Mouse (Mus musculus) ovary, postnatal 10 days (tissue): ENCODE data around the gene Gli1.

Experiments
- DNase-seq: peaks from one replicate; pipeline ENCODE4 v3.0.0; 2022; ENCODE audit warnings: low spot score

Gli1 gene

DNA sequence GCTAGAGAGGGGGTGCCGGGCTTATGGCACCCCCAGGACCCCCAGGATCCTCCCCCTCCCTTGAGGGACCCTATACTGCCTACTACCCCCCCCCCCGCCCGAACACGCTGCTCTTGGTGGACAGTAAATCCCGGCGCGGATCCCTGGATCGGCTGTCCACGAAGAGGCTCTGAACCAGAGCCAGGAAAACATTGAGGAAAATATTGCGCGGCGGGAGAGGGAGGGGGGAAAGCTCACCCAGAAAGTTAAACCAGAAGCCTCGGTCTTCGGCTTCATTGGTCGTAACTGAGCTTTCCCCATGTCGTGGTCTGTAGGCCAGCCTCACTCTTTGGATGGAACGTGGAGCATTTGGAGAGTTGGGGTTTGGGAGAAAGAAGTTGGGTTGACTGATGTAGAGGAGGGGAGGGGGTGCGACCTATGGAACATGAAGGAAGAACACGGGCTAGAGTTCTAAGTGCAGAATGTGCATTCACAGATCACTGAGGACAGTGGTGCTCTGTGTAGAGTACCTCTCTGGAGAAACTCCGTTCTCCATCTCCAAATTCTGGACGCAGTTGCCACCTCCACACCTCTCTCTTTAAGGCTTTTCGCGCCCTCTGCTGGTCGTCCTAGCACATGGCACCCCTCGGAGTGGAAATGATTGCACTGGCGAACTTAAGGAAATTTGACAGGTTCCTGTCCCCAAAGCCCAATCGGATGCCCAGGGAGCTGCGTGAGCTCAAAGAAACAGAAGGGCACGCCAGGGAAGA, at the start of gene Gli1:
Gli1 (minus strand) TSS at position 84 of the 749 bp plus-strand sequence.
- DNase-seq = peak; percentile 75

DNA sequence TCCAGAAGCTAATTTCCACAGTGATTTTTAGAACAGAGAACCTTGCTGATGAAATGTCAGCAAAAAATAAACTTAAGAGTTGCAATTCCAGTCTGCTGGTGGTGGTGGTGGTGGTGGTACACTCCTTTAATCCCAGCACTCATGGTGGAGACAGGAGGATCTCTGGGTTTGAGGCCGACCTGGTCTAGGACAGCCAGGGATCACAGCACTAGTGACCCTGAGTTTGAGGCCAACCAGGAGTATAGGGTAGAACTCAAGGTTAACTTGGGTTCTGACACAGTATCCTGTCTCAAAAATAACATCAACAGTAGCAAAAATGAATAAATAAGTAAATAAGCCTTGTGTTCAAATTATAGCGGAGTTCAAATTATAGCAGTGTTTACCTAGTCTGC, 40.0 kb upstream of the Gli1 start:
- no peak for DNase-seq

DNA sequence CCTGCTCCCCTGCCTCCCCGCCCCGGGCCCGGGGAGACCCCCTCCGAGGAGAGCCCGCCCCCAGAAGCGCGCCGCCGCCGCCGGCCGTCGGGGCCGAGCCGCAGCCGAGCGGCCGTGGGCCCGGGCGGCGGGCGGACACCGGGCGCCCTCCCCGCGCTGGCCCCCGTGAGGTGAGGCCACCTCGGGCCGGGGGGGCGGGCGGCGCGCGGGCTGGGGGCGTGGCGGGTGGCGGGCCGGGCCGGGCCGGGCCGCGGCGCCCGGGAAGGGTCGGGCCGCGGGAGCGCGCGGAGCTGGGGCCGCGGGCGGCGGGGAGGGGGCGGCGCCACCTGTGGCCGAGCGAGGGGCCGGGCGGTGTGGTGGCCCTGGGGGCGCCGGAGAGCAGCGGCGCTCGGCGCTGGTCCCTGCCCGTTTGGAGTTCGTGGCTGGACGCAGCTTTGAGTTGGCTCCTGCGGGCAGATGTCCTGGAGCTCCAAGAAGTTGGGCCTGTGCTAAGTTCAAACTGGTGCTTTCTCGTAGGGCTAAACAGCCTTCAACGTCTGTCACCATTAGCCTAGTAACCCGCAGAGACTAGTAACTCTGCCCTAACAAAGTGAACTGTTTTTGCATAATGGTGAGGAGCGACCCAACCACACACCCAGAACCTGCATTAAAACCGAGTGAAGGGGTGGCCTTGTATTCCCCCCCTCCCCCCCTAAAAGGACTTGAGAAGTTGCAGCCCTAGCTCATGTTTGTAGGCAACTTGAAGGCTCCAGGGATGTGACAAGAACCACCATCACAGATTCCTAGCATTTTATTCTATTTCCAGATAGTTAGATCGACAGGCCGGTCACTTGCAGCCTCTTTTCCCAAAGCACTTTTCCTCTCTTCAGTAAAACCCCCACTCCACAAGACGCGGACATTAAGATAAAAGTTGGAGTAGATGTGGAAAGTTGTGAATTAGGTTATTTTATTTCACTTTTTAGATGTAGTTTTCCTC, 39.3 kb upstream of the Gli1 start:
- DNase-seq = peak; percentile 42

DNA sequence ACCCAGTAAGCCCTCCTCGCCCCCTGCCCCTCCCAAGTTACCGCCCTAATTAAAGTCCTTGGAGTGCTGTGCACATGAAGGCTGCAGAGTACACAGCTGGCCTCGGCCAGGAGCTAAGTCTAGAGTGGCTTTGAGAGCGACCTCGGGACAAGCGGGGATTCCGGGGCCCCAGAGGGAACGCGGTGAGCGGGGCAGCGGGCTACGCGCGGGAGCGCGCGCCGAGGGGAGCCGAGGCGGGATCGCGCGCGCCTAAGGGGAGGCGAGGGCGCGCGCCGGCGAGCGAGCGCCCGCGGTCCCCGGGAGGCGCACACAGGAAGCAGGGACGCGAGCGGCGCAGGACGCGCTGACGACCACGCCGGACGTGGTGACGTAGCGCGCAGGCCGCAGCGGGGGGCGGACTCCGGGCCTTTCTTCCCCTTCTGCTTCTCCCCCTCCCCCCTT, 38.5 kb upstream of the Gli1 start, which contains the start of gene R3hdm2:
R3hdm2 (plus strand) TSS at position 77 of the 441 bp plus-strand sequence.
- peak; percentile 65 for DNase-seq

DNA sequence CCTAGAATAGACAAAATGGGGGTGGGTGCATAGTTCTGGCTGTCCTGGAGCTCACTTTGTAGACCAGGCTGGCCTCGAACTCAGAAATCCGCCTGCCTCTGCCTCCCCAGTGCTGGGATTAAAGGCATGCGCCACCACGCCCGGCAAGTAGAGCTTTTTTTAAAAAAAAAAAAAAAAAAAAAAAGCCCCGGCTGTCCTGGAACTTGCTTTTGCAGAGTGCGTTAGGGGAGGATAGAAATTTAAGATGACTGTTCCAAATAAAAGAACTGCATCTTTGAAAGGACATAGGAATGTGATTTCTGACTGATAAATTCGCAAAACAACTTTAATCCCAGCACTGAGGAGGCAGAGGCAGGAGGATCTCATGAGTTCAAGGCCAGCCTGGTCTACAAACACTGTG, 37.9 kb upstream of the Gli1 start:
- DNase-seq = no peak

DNA sequence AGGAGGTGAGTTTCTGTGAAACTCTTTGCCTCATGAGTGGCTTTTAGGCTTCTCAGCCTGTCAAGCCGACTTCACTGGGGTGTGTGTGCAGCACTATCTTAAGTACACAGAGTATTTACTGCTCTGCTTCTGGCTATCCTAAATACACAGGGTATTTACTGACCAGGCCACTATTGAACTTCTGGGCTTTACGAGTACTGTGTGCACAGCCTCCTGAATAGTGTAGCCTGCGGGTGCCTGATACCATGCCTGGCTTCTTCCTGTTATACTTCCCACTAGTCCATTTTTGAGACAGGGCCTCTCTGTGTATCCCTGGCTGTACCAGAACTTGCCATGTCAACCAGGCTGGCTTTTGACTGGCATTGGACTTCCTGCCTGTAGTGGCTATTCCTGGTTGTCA, 35.9 kb upstream of the Gli1 start:
- no peak for DNase-seq

DNA sequence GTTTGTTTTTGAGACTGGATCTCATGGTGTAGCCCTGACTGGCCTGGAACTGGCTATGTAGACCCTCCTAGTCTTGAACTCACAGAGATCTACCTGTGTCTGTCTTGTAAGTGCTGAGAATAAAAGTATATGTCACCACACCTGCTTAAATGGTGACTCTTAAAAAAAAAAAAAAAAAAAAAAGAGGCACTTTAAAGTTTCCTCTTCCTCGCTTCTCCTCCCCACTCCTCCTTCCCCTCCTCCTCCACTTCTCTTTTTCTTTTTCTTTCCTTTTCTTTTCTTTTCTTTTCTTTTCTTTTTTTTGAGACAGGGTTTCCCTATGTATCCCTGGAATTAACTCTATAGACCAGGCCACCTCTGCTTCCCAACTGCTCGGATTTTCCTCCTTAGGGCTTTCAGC, 29.2 kb upstream of the Gli1 start:
- no peak for DNase-seq

DNA sequence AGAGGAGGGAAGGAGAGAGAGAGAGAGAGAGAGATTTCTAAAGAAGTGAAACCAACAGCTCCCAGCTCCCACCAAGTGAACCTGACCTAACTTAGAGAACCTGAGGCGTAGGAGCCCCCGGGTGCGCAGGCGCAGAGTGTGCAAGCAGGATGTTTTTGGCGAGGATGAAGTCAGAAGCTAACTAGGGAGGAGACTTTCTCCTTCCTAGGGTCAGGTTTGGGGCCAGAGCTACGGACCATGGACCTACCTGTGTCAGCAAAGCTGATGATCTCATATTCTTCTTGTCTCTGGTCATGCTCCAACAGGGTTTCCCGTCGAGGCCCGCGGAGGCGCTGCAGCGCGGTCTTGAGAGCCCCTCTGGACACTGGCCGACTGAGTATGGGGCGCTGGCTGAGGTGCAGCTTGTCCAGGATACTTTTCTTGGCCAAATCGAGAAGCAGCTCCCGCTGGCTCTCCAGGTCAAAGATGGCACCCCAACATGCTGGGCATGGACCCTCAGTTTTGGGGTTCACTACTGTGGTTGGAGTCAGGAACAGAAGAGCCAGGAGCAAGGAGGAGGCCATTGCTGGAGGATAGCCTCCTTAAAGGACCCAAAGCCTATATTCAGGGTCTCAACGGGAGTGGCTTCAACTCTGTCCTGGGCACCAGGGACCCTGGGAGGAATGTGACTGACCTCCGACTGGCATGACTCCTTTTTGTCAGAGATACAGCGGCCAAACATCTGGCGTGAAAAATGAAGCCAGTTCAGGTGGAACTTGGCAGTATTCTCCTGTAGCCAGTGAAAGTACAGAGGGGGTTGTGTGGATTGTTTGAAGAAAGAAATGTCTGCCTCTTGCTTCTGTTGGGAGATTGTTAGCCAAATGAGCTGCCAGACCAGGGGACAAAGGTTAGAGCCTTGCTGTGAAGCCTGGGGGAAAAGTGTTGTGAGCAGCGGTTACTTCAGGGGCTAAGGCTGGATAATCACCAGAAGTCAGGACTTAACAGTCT, 28.4 kb upstream of the Gli1 start, which contains the start of gene Inhbc:
Inhbc (minus strand) TSS at position 598 of the 987 bp plus-strand sequence.
- no peak for DNase-seq

DNA sequence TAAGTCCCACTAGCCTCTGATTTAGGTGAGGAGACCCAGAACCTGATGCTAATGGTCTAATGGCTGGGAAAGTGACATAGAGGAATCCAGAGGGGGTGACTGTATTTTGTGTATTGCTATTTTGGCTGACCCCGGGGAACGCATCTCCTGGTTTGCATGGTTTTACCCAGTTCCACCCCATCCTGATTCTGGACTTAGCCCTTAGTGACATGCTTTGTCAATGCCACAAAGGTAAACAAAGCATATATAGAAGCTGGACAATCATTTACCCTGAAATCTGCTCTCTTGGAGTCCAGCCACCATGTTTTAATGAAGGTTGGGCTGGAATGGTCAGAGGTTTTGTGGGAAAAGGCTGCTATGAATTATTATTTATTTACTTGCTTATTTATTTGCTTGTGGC, 26.5 kb upstream of the Gli1 start:
- no peak for DNase-seq

DNA sequence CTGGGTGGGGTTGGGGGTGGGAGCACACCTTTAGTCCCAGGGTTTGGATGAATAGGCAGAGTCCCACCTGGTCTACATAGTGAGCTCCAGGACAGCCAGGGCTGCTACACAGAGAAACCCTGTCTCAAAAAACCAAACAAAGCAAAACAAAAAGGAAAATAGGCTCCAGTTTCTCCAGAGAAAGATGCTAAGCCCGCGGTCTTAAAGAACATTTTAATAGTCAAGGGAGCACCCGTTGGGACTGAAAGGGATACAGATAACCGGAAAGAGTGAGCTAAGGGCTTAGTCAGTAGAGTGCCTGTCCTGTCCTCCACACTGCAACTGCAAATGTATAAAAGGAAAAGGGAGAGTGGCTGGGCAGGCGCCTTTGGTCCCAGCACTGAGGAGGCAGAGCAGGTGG, 25.3 kb upstream of the Gli1 start:
- no peak for DNase-seq

DNA sequence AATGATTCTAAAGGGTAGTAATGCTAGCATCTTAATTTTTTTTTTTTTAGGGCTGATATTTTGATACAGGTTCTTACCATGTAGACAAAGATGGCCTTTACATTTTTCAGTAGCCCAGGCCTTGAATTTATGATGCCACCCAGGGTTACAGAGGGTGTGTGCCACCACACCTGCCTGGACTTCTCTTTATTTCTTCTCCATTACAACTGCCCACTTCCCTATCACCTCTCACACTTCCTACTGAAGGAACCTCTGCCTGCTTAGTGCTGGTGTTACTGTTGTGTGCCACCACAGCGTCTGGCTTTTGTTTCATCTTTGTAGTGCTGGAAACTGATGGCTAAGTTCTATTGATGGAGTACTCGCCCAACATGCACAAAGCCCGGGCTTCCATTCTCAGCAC, 18.9 kb upstream of the Gli1 start:
- DNase-seq = no peak

DNA sequence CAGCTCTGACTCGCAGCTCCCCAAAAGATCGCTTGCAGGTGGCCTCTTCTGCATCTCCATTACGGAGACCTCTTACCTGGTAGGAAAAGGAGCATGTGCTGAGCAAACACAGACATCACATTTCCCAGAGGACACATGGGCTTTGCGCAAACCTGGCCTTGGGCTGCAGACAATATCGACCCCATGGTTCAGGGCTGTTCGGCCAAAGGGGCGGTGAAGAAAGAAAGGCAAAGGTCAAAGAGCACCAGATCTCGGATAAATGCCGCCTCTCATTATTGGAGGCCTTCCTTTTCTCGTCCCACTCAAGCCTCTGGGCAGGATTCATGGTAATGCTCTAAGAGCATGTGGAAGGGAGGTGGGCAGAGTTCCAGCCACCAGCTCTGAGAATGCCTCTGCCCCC, 13.6 kb upstream of the Gli1 start:
- no peak for DNase-seq

DNA sequence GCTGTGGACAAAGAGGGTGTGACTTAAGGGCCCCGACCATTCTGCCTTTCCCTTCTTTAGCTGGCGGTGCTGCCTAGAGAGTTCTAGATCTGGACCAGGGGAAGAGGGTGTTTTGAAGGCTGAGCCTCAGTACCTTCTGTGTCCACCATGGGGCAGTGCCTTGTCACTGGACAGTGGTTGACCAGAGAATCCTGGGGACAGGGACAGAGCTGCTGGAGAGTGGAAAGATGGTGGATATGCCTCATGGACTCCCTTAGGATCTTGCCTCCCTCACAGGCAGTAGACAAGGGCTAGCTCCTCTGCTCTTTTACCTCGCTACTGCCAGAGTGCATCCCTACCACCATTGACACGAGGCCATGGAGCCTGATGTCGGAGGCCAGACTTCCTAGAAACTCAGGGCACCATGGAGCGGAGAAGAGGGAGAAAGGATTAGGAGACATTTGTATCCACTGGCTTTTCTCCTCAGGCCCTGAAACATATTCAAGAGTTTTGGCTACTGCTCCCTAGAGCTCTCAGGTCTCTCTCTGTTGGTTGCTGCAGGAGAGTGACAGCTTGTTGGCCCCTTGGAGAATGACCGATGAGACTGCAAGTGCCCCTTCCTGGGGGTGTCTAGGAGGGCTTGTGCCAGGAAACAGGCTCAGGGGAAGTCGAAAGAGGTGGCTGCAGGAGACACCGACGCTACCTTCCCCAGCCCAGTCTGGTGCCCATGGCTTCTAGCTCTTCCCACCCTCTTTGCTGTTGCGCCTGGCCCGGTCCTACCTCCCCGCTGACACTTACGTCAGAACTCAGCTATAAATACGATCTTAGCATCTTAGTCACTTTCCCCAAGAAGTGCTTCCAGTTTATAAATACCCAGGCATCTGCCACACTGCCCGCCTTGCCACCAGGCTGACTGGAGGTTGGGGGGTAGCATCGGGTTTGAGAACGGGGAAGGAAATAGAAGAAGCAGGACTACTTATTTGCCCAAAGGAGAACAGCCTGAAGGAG, 12.4 kb upstream of the Gli1 start, which contains the start of gene Inhbe:
Inhbe (minus strand) TSS at position 503 of the 987 bp plus-strand sequence.
- no peak for DNase-seq

DNA sequence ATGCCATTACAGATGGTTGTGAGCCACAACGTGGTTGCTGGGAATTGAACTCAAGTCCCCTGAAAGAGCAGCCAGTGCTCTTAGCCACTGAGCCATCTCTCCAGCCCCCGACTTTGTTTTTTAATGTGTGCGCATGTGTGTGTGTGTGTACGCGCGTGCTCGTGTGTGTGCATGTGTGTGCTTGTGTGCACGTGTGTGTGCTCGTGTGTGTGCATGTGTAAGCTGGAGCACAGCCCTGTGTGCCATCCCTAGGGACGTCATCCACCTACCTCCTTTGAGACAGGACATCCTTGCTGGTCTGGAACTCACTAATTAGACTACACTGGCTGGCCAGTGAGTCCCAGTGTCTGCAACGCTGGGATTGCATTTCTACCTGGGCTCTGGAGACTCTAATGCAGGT, 11.0 kb upstream of the Gli1 start:
- no peak for DNase-seq

DNA sequence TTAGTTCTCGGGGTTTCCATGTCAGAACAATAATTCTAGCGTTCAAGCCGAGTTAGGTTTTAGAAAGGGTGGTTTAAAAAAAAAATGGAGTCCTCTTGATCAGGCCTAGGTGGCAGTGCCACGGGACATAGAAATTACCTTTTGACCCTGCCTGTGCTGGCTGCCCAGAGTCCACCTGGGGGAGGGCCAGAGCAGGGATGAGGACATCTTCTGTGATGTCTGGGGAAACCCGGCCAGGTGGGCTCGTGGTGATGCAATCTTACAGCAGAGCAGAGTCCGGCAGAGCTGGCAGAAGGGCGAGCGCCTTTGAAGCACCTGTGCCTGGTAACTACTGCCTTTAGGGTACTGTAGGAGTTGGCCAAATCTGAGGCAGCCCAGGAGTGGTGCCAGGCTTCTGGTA, 10.4 kb upstream of the Gli1 start:
- no peak for DNase-seq

DNA sequence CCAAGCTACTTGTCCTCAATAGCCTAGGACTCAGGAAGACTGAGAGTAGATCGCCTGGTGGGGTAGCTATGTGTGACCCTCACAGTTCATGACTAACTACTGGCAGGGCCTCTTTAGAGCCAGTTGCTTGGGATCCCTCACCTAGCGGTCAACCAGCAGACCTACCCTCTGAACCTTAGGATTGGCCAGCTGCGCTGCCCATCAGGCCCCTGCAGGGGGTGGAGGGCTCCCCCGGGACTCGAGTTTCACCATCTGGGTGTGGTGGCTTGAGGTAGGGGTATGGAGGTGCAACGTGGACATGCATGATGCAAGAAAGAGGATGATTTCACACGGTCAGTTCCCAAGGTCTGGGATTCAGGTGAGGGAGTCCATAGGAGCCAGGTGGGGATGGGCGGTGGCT, 9.9 kb upstream of the Gli1 start:
- DNase-seq = no peak

DNA sequence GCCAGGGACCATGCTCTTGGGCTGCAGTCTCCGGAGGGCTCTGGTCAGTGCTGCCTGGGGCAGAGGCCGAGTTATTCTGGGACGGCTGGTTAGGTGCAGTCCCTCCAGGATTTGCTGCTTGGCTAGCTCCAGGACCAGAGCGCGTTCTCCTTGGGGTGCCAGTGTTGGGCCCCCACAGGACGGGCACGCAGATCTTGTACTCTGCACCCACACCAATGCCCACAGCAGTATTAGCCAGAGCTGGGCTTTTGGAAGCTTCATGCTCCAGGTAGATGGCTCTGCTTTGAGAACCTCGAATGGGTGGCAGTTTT, 9.5 kb upstream of the Gli1 start:
- no peak for DNase-seq

DNA sequence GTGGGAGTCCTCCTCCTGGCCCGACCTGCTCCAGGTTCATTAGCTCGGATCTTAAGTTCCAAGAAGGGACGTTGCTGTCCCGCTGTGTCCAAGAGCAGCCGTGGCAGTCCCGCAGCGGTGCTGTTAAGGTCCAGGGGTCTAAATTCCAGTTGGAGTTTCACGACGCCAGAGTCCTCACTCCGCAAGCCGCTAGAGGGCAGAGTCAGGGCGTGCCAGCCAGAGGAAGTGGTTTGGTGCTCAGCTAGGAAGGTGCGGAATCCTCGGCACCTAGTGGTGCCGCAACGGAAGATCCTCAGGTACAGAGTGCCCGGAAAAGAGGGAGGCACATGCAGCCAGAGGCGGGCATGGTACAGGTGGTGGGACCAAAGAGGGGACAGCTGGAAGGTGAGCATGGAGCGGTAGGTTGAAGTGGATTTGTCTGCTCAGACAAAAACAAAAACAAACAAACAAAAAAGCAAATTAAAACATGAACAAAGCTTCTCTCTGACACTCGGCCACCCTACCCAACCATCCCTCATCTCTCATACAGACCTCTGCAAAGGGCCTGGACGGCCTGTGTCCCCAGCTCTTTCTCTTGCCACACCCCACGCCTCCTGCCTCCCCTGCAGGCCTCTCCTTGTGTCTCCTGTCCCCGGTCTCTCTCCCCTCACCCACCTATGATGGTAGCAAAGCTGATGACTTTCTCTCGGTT, 9.0 kb upstream of the Gli1 start:
- no peak for DNase-seq

DNA sequence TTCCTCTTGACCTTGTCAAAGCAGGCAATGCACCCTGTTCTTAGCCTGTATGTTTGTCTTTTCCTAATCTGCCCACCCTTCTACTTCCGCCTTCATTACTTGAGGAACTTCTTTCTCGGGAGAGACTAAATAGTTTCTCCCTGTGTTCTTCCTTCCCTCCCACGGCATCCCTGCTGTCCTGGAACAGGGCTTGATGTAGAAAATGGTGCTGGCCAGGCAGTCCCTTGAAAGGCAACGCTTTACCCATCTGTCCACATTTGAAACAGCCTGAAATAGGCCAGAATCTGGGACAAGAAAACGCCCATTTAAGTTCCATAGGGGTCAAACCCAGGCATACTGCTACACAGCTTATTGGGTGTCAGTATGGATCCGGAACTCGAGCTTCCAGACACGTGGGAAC, 8.0 kb upstream of the Gli1 start:
- DNase-seq = no peak

DNA sequence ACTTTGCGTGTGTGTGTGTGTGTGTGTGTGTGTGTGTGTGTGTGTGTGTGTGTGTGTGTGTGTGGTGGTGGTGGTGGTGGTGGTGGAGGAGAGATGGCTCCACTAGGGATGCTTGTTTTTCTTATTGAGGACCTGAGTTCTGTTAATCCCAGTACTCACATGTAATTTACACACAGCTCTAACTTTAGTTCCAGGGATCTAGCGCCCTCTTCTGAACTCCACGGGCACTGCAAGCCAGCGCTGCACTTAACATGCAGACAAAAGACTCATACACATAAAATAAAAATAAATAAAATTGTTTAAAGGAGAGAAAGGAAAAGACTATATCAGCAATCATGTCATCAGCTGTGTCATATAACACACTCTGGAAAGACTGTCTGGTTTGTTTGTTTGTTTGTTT, 7.2 kb upstream of the Gli1 start:
- no peak for DNase-seq
